Mouse (Mus musculus): Measurements from ENCODE around the gene Cacna1e. TPM values are rescaled to one million over a fixed set of nuclear protein-coding genes. Genes with fewer than 3 reads are reported as not detected.

Gene Cacna1e
- polyA plus RNA-seq, 1 experiment from 2014 or later, result 1.7 TPM

GRCm38 (mm10) chr1:154661221-154661864 is 223.0 kb downstream of the Cacna1e start:
- Histone ChIP-seq H3K4me1 (ENCODE audit: control insufficient read depth, insufficient read depth, low read length) (peaks cover 3% of the 10 kb centered on the region; the same call in 1 of the 2 replicates), H3K9me3 (ENCODE audit: control insufficient read depth, low read length) (no peaks in the 10 kb centered on the region), H3K36me3 (ENCODE audit: control insufficient read depth, insufficient read depth, low read length) (no peaks in the 10 kb centered on the region), H3K27ac (ENCODE audit: low read depth, low read length) (no peak overlapping the region), H3K27me3 (ENCODE audit: control insufficient read depth, insufficient read depth, low read length) (no peaks in the 10 kb centered on the region), H3K9ac (ENCODE audit: low read length) (no peak overlapping the region), H3K4me2 (no peak overlapping the region), H3K4me3 (ENCODE audit: low read depth, low read length) (no peak overlapping the region)
- WGBS, result 28% methylated on average over 7 of the region's 7 CpGs
- peak; percentile 94 for ATAC-seq (ENCODE audit: low FRiP score)
- DNase-seq (ENCODE audit: low spot score, missing footprints), result no peak

GRCm38 (mm10) chr1:154657366-154657765 is 226.9 kb downstream of the Cacna1e start:
- WGBS, result 84% methylated on average over 5 of the region's 5 CpGs
- Histone ChIP-seq H3K9ac (ENCODE audit: low read length) (no peak overlapping the region), H3K4me1 (ENCODE audit: control insufficient read depth, insufficient read depth, low read length) (peaks cover 3% of the 10 kb centered on the region; the same call in 1 of the 2 replicates), H3K4me3 (ENCODE audit: low read depth, low read length) (no peak overlapping the region), H3K9me3 (ENCODE audit: control insufficient read depth, low read length) (no peaks in the 10 kb centered on the region), H3K27ac (ENCODE audit: low read depth, low read length) (no peak overlapping the region), H3K27me3 (ENCODE audit: control insufficient read depth, insufficient read depth, low read length) (no peaks in the 10 kb centered on the region), H3K36me3 (ENCODE audit: control insufficient read depth, insufficient read depth, low read length) (no peaks in the 10 kb centered on the region), H3K4me2 (no peak overlapping the region)
- no peak for DNase-seq (ENCODE audit: low spot score, missing footprints)
- no peak for ATAC-seq (ENCODE audit: low FRiP score)

- H3K9me3 ChIP-seq (ENCODE audit: control insufficient read depth, low read length), result no peaks in the 10 kb centered on the region
- WGBS, result 74% methylated on average over 2 of the region's 2 CpGs
- no peak for DNase-seq (ENCODE audit: low spot score, missing footprints)
These were observed 230.3 kb downstream of the Cacna1e start for GRCm38 (mm10) chr1:154653951-154654350.

GRCm38 (mm10) chr1:154646156-154646950 is 237.9 kb downstream of the Cacna1e start:
- WGBS, result 88% methylated on average over 6 of the region's 6 CpGs
- Histone ChIP-seq H3K9ac (ENCODE audit: low read length) (no peak overlapping the region), H3K4me3 (ENCODE audit: low read depth, low read length) (no peak overlapping the region), H3K4me2 (no peak overlapping the region), H3K36me3 (ENCODE audit: control insufficient read depth, insufficient read depth, low read length) (no peaks in the 10 kb centered on the region), H3K4me1 (ENCODE audit: control insufficient read depth, insufficient read depth, low read length) (no peaks in the 10 kb centered on the region), H3K9me3 (ENCODE audit: control insufficient read depth, low read length) (no peaks in the 10 kb centered on the region), H3K27ac (ENCODE audit: low read depth, low read length) (no peak overlapping the region), H3K27me3 (ENCODE audit: control insufficient read depth, insufficient read depth, low read length) (no peaks in the 10 kb centered on the region)
- ATAC-seq (ENCODE audit: low FRiP score), result no peak
- peak; percentile 17 for DNase-seq (ENCODE audit: low spot score, missing footprints)

More at GRCm38 (mm10) chr1:154653951-154654350, 230.3 kb downstream of the Cacna1e start:
- H3K27me3 ChIP-seq (ENCODE audit: control insufficient read depth, insufficient read depth, low read length), result no peaks in the 10 kb centered on the region
- no peak overlapping the region for H3K4me3 ChIP-seq (ENCODE audit: low read depth, low read length)
- no peak overlapping the region for H3K27ac ChIP-seq (ENCODE audit: low read depth, low read length)
- H3K4me1 ChIP-seq (ENCODE audit: control insufficient read depth, insufficient read depth, low read length), result no peaks in the 10 kb centered on the region
- no peak overlapping the region for H3K4me2 ChIP-seq
- ATAC-seq (ENCODE audit: low FRiP score), result no peak
- H3K9ac ChIP-seq (ENCODE audit: low read length), result no peak overlapping the region
- no peaks in the 10 kb centered on the region for H3K36me3 ChIP-seq (ENCODE audit: control insufficient read depth, insufficient read depth, low read length)

- no peak overlapping the region for H3K4me2 ChIP-seq
- H3K27ac ChIP-seq (ENCODE audit: low read depth, low read length), result no peak overlapping the region
- H3K4me1 ChIP-seq (ENCODE audit: control insufficient read depth, insufficient read depth, low read length), result no peaks in the 10 kb centered on the region
- H3K27me3 ChIP-seq (ENCODE audit: control insufficient read depth, insufficient read depth, low read length), result no peaks in the 10 kb centered on the region
- DNase-seq (ENCODE audit: low spot score, missing footprints), result peak; percentile 4
- 79% methylated on average over 4 of the region's 4 CpGs for WGBS
- H3K36me3 ChIP-seq (ENCODE audit: control insufficient read depth, insufficient read depth, low read length), result no peaks in the 10 kb centered on the region
- ATAC-seq (ENCODE audit: low FRiP score), result no peak
- H3K9ac ChIP-seq (ENCODE audit: low read length), result no peak overlapping the region
- H3K4me3 ChIP-seq (ENCODE audit: low read depth, low read length), result no peak overlapping the region
- H3K9me3 ChIP-seq (ENCODE audit: control insufficient read depth, low read length), result no peaks in the 10 kb centered on the region
These were observed 246.5 kb downstream of the Cacna1e start for GRCm38 (mm10) chr1:154637821-154638220.

- Histone ChIP-seq H3K27me3 (ENCODE audit: control insufficient read depth, insufficient read depth, low read length) (no peaks in the 10 kb centered on the region), H3K27ac (ENCODE audit: low read depth, low read length) (no peak overlapping the region), H3K4me1 (ENCODE audit: control insufficient read depth, insufficient read depth, low read length) (no peaks in the 10 kb centered on the region), H3K9me3 (ENCODE audit: control insufficient read depth, low read length) (no peaks in the 10 kb centered on the region), H3K4me2 (no peak overlapping the region), H3K4me3 (ENCODE audit: low read depth, low read length) (no peak overlapping the region), H3K36me3 (ENCODE audit: control insufficient read depth, insufficient read depth, low read length) (no peaks in the 10 kb centered on the region), H3K9ac (ENCODE audit: low read length) (no peak overlapping the region)
- ATAC-seq (ENCODE audit: low FRiP score) (no peak), DNase-seq (ENCODE audit: low spot score, missing footprints) (peak; percentile 10)
- 92% methylated on average over 9 of the region's 9 CpGs for WGBS
These were observed 248.5 kb downstream of the Cacna1e start for GRCm38 (mm10) chr1:154635766-154636165.

GRCm38 (mm10) chr1:154632886-154633285 is 251.4 kb downstream of the Cacna1e start:
- DNase-seq (ENCODE audit: low spot score, missing footprints) (peak; percentile 45), ATAC-seq (ENCODE audit: low FRiP score) (no peak)
- Histone ChIP-seq H3K36me3 (ENCODE audit: control insufficient read depth, insufficient read depth, low read length) (no peaks in the 10 kb centered on the region), H3K4me3 (ENCODE audit: low read depth, low read length) (no peak overlapping the region), H3K9ac (ENCODE audit: low read length) (no peak overlapping the region), H3K27ac (ENCODE audit: low read depth, low read length) (no peak overlapping the region), H3K27me3 (ENCODE audit: control insufficient read depth, insufficient read depth, low read length) (no peaks in the 10 kb centered on the region), H3K4me2 (no peak overlapping the region), H3K4me1 (ENCODE audit: control insufficient read depth, insufficient read depth, low read length) (no peaks in the 10 kb centered on the region), H3K9me3 (ENCODE audit: control insufficient read depth, low read length) (no peaks in the 10 kb centered on the region)
- WGBS, result 92% methylated on average over 2 of the region's 2 CpGs

GRCm38 (mm10) chr1:154622666-154623653 is 261.3 kb downstream of the Cacna1e start:
- 85% methylated on average over 16 of the region's 16 CpGs for WGBS
- no peak overlapping the region for H3K4me3 ChIP-seq (ENCODE audit: low read depth, low read length)
- H3K9ac ChIP-seq (ENCODE audit: low read length), result no peak overlapping the region
- no peaks in the 10 kb centered on the region for H3K27me3 ChIP-seq (ENCODE audit: control insufficient read depth, insufficient read depth, low read length)
- H3K4me2 ChIP-seq, result no peak overlapping the region
- no peaks in the 10 kb centered on the region for H3K36me3 ChIP-seq (ENCODE audit: control insufficient read depth, insufficient read depth, low read length)
- DNase-seq (ENCODE audit: low spot score, missing footprints) (peak; percentile 81), ATAC-seq (ENCODE audit: low FRiP score) (no peak)
- no peak overlapping the region for H3K27ac ChIP-seq (ENCODE audit: low read depth, low read length)
- no peaks in the 10 kb centered on the region for H3K4me1 ChIP-seq (ENCODE audit: control insufficient read depth, insufficient read depth, low read length)
- no peaks in the 10 kb centered on the region for H3K9me3 ChIP-seq (ENCODE audit: control insufficient read depth, low read length)
